Mouse (Mus musculus): ENCODE data around the gene Ubl5.

GRCm38 (mm10) chr9:20662325-20662724 lies 19.6 kb downstream of the Ubl5 start:
- no peak for TF ChIP-seq POLR2A (IDR thresholded peaks at IDR 0.05; ENCODE audit: low read depth, low read length)
- TF ChIP-seq CTCF (conservative IDR thresholded peaks at IDR 0.05; ENCODE audit: insufficient read depth, insufficient read length, low read depth, low read length), result peak; percentile 81
